Mouse (Mus musculus) hindbrain, postnatal 0 days (tissue): Measurements from ENCODE around the gene Ttc23. TPM values are rescaled to one million over a fixed set of nuclear protein-coding genes. Genes with fewer than 3 reads are reported as not detected.

Experiments used
- ATAC-seq: fragments of 200-750 bp; cut with Nextera tagmentation; 2 replicates; pipeline ENCODE4 v1.8.0; 2017; ENCODE audit warnings: mild to moderate bottlenecking, moderate TSS enrichment, moderate library complexity
- DNase-seq: peaks from one replicate; pipeline ENCODE4 v3.0.0-alpha.2; 2015; ENCODE audit warnings: low spot score
- H3K27ac ChIP-seq: fragments of 300-500 bp; sonication (generic); 2 replicates; pipeline ENCODE4 v1.5.1; 2014; ENCODE audit warnings: mild to moderate bottlenecking
- H3K27me3 ChIP-seq: fragments of 300-500 bp; sonication (generic); 2 replicates; pipeline ENCODE4 v1.6.1; 2014; ENCODE audit warnings: low read length, mixed read lengths; ENCODE audit not compliant: insufficient read depth
- H3K36me3 ChIP-seq: fragments of 300-500 bp; sonication (generic); 2 replicates; pipeline ENCODE4 v1.6.1; 2014; ENCODE audit warnings: low read length, mixed read lengths; ENCODE audit not compliant: insufficient read depth
- H3K4me1 ChIP-seq: fragments of 300-500 bp; sonication (generic); 2 replicates; pipeline ENCODE4 v1.6.1; 2014; ENCODE audit warnings: antibody characterized with exemption, low read length, mixed read lengths; ENCODE audit not compliant: insufficient read depth
- H3K4me2 ChIP-seq: fragments of 300-500 bp; sonication (generic); 2 replicates; pipeline ENCODE4 v1.6.1; 2014; ENCODE audit warnings: low read depth, mild to moderate bottlenecking, low read length, moderate library complexity, mixed read lengths
- H3K4me3 ChIP-seq: fragments of 300-500 bp; sonication (generic); 2 replicates; pipeline ENCODE4 v1.5.1; 2014; ENCODE audit warnings: low read length
- H3K9ac ChIP-seq: fragments of 300-500 bp; sonication (generic); replicated peaks from 2 replicates; pipeline ENCODE4 v1.6.1; 2014; ENCODE audit warnings: mild to moderate bottlenecking, low read length, moderate library complexity, mixed read lengths
- H3K9me3 ChIP-seq: fragments of 300-500 bp; sonication (generic); 2 replicates; pipeline ENCODE4 v1.6.1; 2016; ENCODE audit warnings: low read length, mixed read lengths
- CTCF ChIP-seq: IDR thresholded peaks from 2 replicates; pipeline ENCODE4 v1.5.1; 2016; ENCODE audit warnings: antibody characterized with exemption, control low read depth, low read depth
- WGBS: fragments of 180-500 bp; shearing (Covaris S2); extraction: QIAGEN DNeasy Blood & Tissue Kit; methylation state at CpG from one replicate; pipeline ENCODE4 v1.1.7; 2014; 5-methylcytosine and 5-hydroxymethylcytosine counted together
- polyA plus RNA-seq: library from polyadenylated mRNA; unstranded; fragments of >200 nt; fragmentation: Nextera tagmentation; extraction: Ambion mirVana; gene quantifications from 2 replicates; pipeline ENCODE4 v1.2.1, GENCODE M21; 2015
- total RNA-seq: library from RNA; depleted of rRNA; stranded (reverse); fragments of >200 nt; gene quantifications from 2 replicates; pipeline ENCODE4 v1.2.3, GENCODE M21; 2014

Ttc23 gene
- total and polyA plus RNA-seq, 2 experiments from 2014 or later = 5.3 to 6.2 TPM

- no peak overlapping the region for H3K9ac ChIP-seq
- ATAC-seq (no peak), DNase-seq (no peak)
- no peaks in the 10 kb centered on the region for H3K9me3 ChIP-seq
- no peak overlapping the region for H3K27ac ChIP-seq
- 84% methylated on average over 10 of the region's 10 CpGs for WGBS
- H3K36me3 ChIP-seq = no peaks in the 10 kb centered on the region
- no peak for TF ChIP-seq CTCF
- H3K4me2 ChIP-seq = no peak overlapping the region
- no peak overlapping the region for H3K4me3 ChIP-seq
- peaks cover 11% of the 10 kb centered on the region for H3K4me1 ChIP-seq
- H3K27me3 ChIP-seq = no peaks in the 10 kb centered on the region
Observed at GRCm38 (mm10) chr7:67716925-67717324, 69.7 kb downstream of the Ttc23 start.

- H3K4me2 ChIP-seq = no peak overlapping the region
- no peak overlapping the region for H3K9ac ChIP-seq
- DNase-seq = no peak
- TF ChIP-seq CTCF = no peak
- no peak overlapping the region for H3K4me3 ChIP-seq
- H3K36me3 ChIP-seq = no peaks in the 10 kb centered on the region
- no peaks in the 10 kb centered on the region for H3K9me3 ChIP-seq
- ATAC-seq = no peak
- H3K27ac ChIP-seq = no peak overlapping the region
- no peaks in the 10 kb centered on the region for H3K27me3 ChIP-seq
- 84% methylated on average over 3 of the region's 3 CpGs for WGBS
- H3K4me1 ChIP-seq = peaks cover 12% of the 10 kb centered on the region
Observed at GRCm38 (mm10) chr7:67717520-67717919, 70.3 kb downstream of the Ttc23 start.

GRCm38 (mm10) chr7:67718804-67719203, 71.6 kb downstream of the Ttc23 start:
- Histone ChIP-seq H3K9ac (no peak overlapping the region), H3K4me3 (no peak overlapping the region), H3K4me2 (no peak overlapping the region), H3K9me3 (no peaks in the 10 kb centered on the region), H3K27ac (no peak overlapping the region), H3K4me1 (peaks cover 14% of the 10 kb centered on the region), H3K36me3 (no peaks in the 10 kb centered on the region), H3K27me3 (no peaks in the 10 kb centered on the region)
- 56% methylated on average over 8 of the region's 8 CpGs for WGBS
- DNase-seq (peak; percentile 5), ATAC-seq (no peak)
- TF ChIP-seq CTCF = no peak

- DNase-seq (no peak), ATAC-seq (no peak)
- Histone ChIP-seq H3K27me3 (no peaks in the 10 kb centered on the region), H3K9me3 (no peaks in the 10 kb centered on the region), H3K9ac (no peak overlapping the region), H3K4me2 (no peak overlapping the region), H3K4me1 (peaks cover 4% of the 10 kb centered on the region; the same call in 1 of the 2 replicates), H3K27ac (no peak overlapping the region), H3K4me3 (no peak overlapping the region), H3K36me3 (no peaks in the 10 kb centered on the region)
- TF ChIP-seq CTCF = no peak
- 37% methylated on average over 2 of the region's 2 CpGs for WGBS
Observed at GRCm38 (mm10) chr7:67722163-67722562, 75.0 kb downstream of the Ttc23 start.

- no peak overlapping the region for H3K27ac ChIP-seq
- H3K4me3 ChIP-seq = no peak overlapping the region
- 58% methylated on average over 4 of the region's 4 CpGs for WGBS
- no peak for TF ChIP-seq CTCF
- no peaks in the 10 kb centered on the region for H3K9me3 ChIP-seq
- H3K4me2 ChIP-seq = no peak overlapping the region
- H3K9ac ChIP-seq = no peak overlapping the region
- no peaks in the 10 kb centered on the region for H3K27me3 ChIP-seq
- H3K4me1 ChIP-seq = peaks cover 4% of the 10 kb centered on the region; the same call in 1 of the 2 replicates
- DNase-seq = no peak
- no peak for ATAC-seq
- H3K36me3 ChIP-seq = no peaks in the 10 kb centered on the region
Observed at GRCm38 (mm10) chr7:67724536-67724935, 77.3 kb downstream of the Ttc23 start.

- DNase-seq (no peak), ATAC-seq (no peak)
- no peak overlapping the region for H3K9ac ChIP-seq
- no peak overlapping the region for H3K4me3 ChIP-seq
- TF ChIP-seq CTCF = no peak
- no peaks in the 10 kb centered on the region for H3K9me3 ChIP-seq
- 65% methylated on average over 9 of the region's 9 CpGs for WGBS
- H3K27me3 ChIP-seq = no peaks in the 10 kb centered on the region
- H3K4me2 ChIP-seq = no peak overlapping the region
- H3K36me3 ChIP-seq = no peaks in the 10 kb centered on the region
- no peak overlapping the region for H3K27ac ChIP-seq
- peaks cover 4% of the 10 kb centered on the region; the same call in 1 of the 2 replicates for H3K4me1 ChIP-seq
Observed at GRCm38 (mm10) chr7:67725016-67725415, 77.8 kb downstream of the Ttc23 start.

GRCm38 (mm10) chr7:67728203-67728602, 81.0 kb downstream of the Ttc23 start:
- no peaks in the 10 kb centered on the region for H3K4me1 ChIP-seq
- DNase-seq (no peak), ATAC-seq (no peak)
- H3K9me3 ChIP-seq = no peaks in the 10 kb centered on the region
- no peak overlapping the region for H3K27ac ChIP-seq
- H3K4me2 ChIP-seq = no peak overlapping the region
- WGBS = 95% methylated on average over 4 of the region's 4 CpGs
- no peaks in the 10 kb centered on the region for H3K27me3 ChIP-seq
- no peaks in the 10 kb centered on the region for H3K36me3 ChIP-seq
- no peak for TF ChIP-seq CTCF
- no peak overlapping the region for H3K4me3 ChIP-seq
- H3K9ac ChIP-seq = no peak overlapping the region
